Mouse (Mus musculus) naive thymus-derived CD4-positive, alpha-beta T cell, adult 5 months (primary cell): ENCODE measurements around the gene Sult1e1. TPM values are rescaled to one million over a fixed set of nuclear protein-coding genes. Genes with fewer than 3 reads are reported as not detected.

Source experiments
- polyA plus RNA-seq: library from polyadenylated mRNA; unstranded; fragments of 100-300 nt; shearing (Covaris generic); gene quantifications from one replicate; pipeline ENCODE4 v1.2.1, GENCODE M21; 2017

The Sult1e1 gene
- not detected for polyA plus RNA-seq

GRCm38 (mm10) chr5:87591494-87591893, at the start of gene Sult1e1:
Sult1e1 (minus strand) TSS chr5:87591594.

GRCm38 (mm10) chr5:87568845-87569244, 22.5 kb downstream of the Sult1e1 start, which contains the start of gene Sult1d1:
Sult1d1 (minus strand) TSS chr5:87569027.

GRCm38 (mm10) chr5:87538111-87538510, 53.3 kb downstream of the Sult1e1 start, which contains the start of gene Sult1b1:
Sult1b1 (minus strand) TSS chr5:87538195.

Other genes starting within 250 kb of the Sult1e1 start
- not detected for gene Ugt2b38, start 167.4 kb downstream of the Sult1e1 start, polyA plus RNA-seq
- gene Ugt2a2, start 109.3 kb downstream of the Sult1e1 start, polyA plus RNA-seq, result not detected
- not detected for gene Gm43638, start 104.8 kb downstream of the Sult1e1 start, polyA plus RNA-seq
- gene Ugt2a1, start 100.7 kb downstream of the Sult1e1 start, polyA plus RNA-seq, result not detected
- not detected for gene Sult1b1, start 53.4 kb downstream of the Sult1e1 start, polyA plus RNA-seq
- not detected for gene Sult1d1, start 22.6 kb downstream of the Sult1e1 start, polyA plus RNA-seq
- not detected for gene Csn1s1, start 74.6 kb upstream of the Sult1e1 start, polyA plus RNA-seq
- gene Csn2, start 108.0 kb upstream of the Sult1e1 start, polyA plus RNA-seq, result not detected
- gene Csn1s2a, start 183.0 kb upstream of the Sult1e1 start, polyA plus RNA-seq, result not detected
- gene Csn1s2b, start 216.5 kb upstream of the Sult1e1 start, polyA plus RNA-seq, result not detected
- not detected for gene Prr27, start 234.1 kb upstream of the Sult1e1 start, polyA plus RNA-seq